Comparison of ENCODE assay signal across 8 mouse cellular contexts in genomic region chr7:44553826-44554225, GRCm38 (mm10). TPM values are rescaled to one million over a fixed set of nuclear protein-coding genes. Genes with fewer than 3 reads are reported as not detected.
DNase-seq lines count a peak whose midpoint lies in the region; ATAC-seq lines count a peak whose summit lies in the region.

Gene Nr1h2, minus strand, starts transcription at chr7:44553951.

- peak within 1 kb of the TSS; percentile 69 for H3K9ac ChIP-seq in kidney, embryonic 15.5 days

- peaks cover 31% of the 10 kb centered on the region for H3K36me3 ChIP-seq in heart, embryonic 10.5 days
- H3K36me3 ChIP-seq in kidney, embryonic 15.5 days, result peaks cover 31% of the 10 kb centered on the region

- H3K27me3 ChIP-seq in heart, embryonic 10.5 days (ENCODE audit: insufficient read depth, poor library complexity, severe bottlenecking), result 0 out of 2 replicates have a peak, but pooled peaks cover 11% of the 10 kb centered on the region
- H3K27me3 ChIP-seq in kidney, embryonic 15.5 days, result no peaks in the 10 kb centered on the region

- H3K4me1 ChIP-seq in heart, embryonic 10.5 days, result peaks cover 12% of the 10 kb centered on the region
- peaks cover 8% of the 10 kb centered on the region for H3K4me1 ChIP-seq in kidney, embryonic 15.5 days

- H3K4me3 ChIP-seq in heart, embryonic 10.5 days, result peak within 1 kb of the TSS; percentile 94
- peak within 1 kb of the TSS; percentile 99 for H3K4me3 ChIP-seq in kidney, embryonic 15.5 days (replicated peaks)

- WGBS in heart, embryonic 10.5 days, result under 1% methylated on average over 22 of the region's 22 CpGs
- under 1% methylated on average over 22 of the region's 22 CpGs for WGBS in kidney, embryonic 15.5 days

- H3K9me3 ChIP-seq in heart, embryonic 10.5 days, result no peaks in the 10 kb centered on the region
- no peaks in the 10 kb centered on the region for H3K9me3 ChIP-seq in kidney, embryonic 15.5 days (replicated peaks)

- ATAC-seq in erythroblast, adult 5-6 weeks (replicated peaks; ENCODE audit: low FRiP score, poor library complexity, severe bottlenecking), result peak; percentile 92
- ATAC-seq in kidney, embryonic 15.5 days (replicated peaks; ENCODE audit: low FRiP score), result peak; percentile 74
- peak; percentile 90 for ATAC-seq in monocyte, adult 5-6 weeks (replicated peaks; ENCODE audit: insufficient number of reproducible peaks, low FRiP score, low TSS enrichment, poor library complexity, severe bottlenecking)

- peak; percentile 99 for DNase-seq in B cell, adult 2 months
- peak; percentile 98 for DNase-seq in brain, adult 2 months (ENCODE audit: low read depth, low spot score)
- DNase-seq in heart, embryonic 10.5 days (ENCODE audit: low spot score), result peak; percentile 97
- peak; percentile 95 for DNase-seq in liver
- DNase-seq in spleen, postnatal 4 days (ENCODE audit: low spot score in 2 of 2), result peak; percentile 95 to 97

- H3K27ac ChIP-seq in heart, embryonic 10.5 days, result peak within 1 kb of the TSS; percentile 94
- peak within 1 kb of the TSS; percentile 100 for H3K27ac ChIP-seq in kidney, embryonic 15.5 days

- peak within 1 kb of the TSS; percentile 71 for H3K4me2 ChIP-seq in kidney, embryonic 15.5 days

RNA-seq across cellular contexts. Expression of gene Nr1h2, which starts in this region (rescaled TPM):
- total RNA-seq in erythroblast, adult 5-6 weeks (2015; ENCODE audit: low replicate concordance), result 34.4 and 41.8 TPM in 2 replicates
- total RNA-seq in erythroblast, adult 5-6 weeks (2017; ENCODE audit: low replicate concordance), result 32.0 and 41.0 TPM in 2 replicates
- polyA plus RNA-seq in heart, embryonic 10.5 days (2016; fragmentation: Nextera tagmentation; extraction: Ambion mirVana), result 59.9 and 65.3 TPM in 2 replicates
- polyA plus RNA-seq in kidney, embryonic 15.5 days (2015; fragmentation: Nextera tagmentation; extraction: Ambion mirVana), result 74.6 and 76.8 TPM in 2 replicates
- 140 to 243 TPM (median 153 TPM) in 3 replicates for total RNA-seq in monocyte, adult 5-6 weeks (2017)

Comparison
In these comparisons a context has a peak if more than half of its experiments do, and no peak if none do; other contexts are left out.
1. Peak in every context shown above with its lines: DNase-seq, ATAC-seq, H3K4me3 ChIP-seq and H3K27ac ChIP-seq.